Mouse (Mus musculus): ENCODE measurements around the gene Pcsk4. TPM values are rescaled to one million over a fixed set of nuclear protein-coding genes. Genes with fewer than 3 reads are reported as not detected.

Pcsk4 gene
- 1 to 10 TPM; 2.2 to 2.9 TPM for total RNA-seq (2021)

- intact Hi-C loops (cut with DNase I), result no loop called here
- DNase-seq, result peak; percentile 85 to 86
Measured at GRCm38 (mm10) chr10:80329273-80330081, at the start of gene Pcsk4, which contains the start of gene Reep6. Gene Pcsk4 (minus strand): TSS chr10:80329498. Gene Reep6 (plus strand): TSS chr10:80329953.

GRCm38 (mm10) chr10:80377716-80378115, 48.4 kb upstream of the Pcsk4 start:
- no peak for DNase-seq
- intact Hi-C loops (cut with DNase I), result loop anchor here (5.0 to 10.0 kb wide), 3 partner anchors 130 to 203 kb away; partner anchors contain the start of genes 1600002K03Rik and Efna2

GRCm38 (mm10) chr10:80376160-80376559, 46.9 kb upstream of the Pcsk4 start:
- peak; percentile 87 to 91 for DNase-seq
- intact Hi-C loops (cut with DNase I), result loop anchor here (5.0 to 10.0 kb wide), 3 partner anchors 131 to 201 kb away; partner anchors contain the start of genes 1600002K03Rik and Efna2

- peak; percentile 68 to 77 for DNase-seq
- intact Hi-C loops (cut with DNase I), result loop anchor here (1.0 to 10.0 kb wide), 4 partner anchors 23 to 199 kb away; partner anchors contain the start of genes 1600002K03Rik, Apc2 and Efna2
Measured at GRCm38 (mm10) chr10:80374063-80374462, 44.8 kb upstream of the Pcsk4 start.

- intact Hi-C loops (cut with DNase I), result loop anchor here (10.0 kb wide), 1 partner anchor 198 kb away; the partner anchor contains the start of genes 1600002K03Rik and Efna2
- no peak for DNase-seq
Measured at GRCm38 (mm10) chr10:80372706-80373105, 43.4 kb upstream of the Pcsk4 start.

GRCm38 (mm10) chr10:80371983-80372382, 42.7 kb upstream of the Pcsk4 start:
- no peak for DNase-seq
- intact Hi-C loops (cut with DNase I), result loop anchor here (10.0 kb wide), 1 partner anchor 197 kb away; the partner anchor contains the start of genes 1600002K03Rik and Efna2

- intact Hi-C loops (cut with DNase I), result loop anchor here (10.0 kb wide), 1 partner anchor 197 kb away; the partner anchor contains the start of genes 1600002K03Rik and Efna2
- DNase-seq, result no peak
Measured at GRCm38 (mm10) chr10:80371411-80371966, 42.2 kb upstream of the Pcsk4 start.

GRCm38 (mm10) chr10:80369995-80370747, 40.9 kb upstream of the Pcsk4 start:
- DNase-seq, result no peak
- intact Hi-C loops (cut with DNase I), result loop anchor here (5.0 to 10.0 kb wide), 2 partner anchors 167 to 195 kb away; partner anchors contain the start of genes 1600002K03Rik, Atp8b3 and Efna2

- intact Hi-C loops (cut with DNase I), result loop anchor here (5.0 kb wide), 1 partner anchor 169 kb away; the partner anchor contains the start of gene Atp8b3
- DNase-seq, result no peak
Measured at GRCm38 (mm10) chr10:80368392-80368791, 39.1 kb upstream of the Pcsk4 start.

GRCm38 (mm10) chr10:80367954-80368353, 38.7 kb upstream of the Pcsk4 start:
- DNase-seq, result no peak
- intact Hi-C loops (cut with DNase I), result loop anchor here (5.0 kb wide), 1 partner anchor 169 kb away; the partner anchor contains the start of gene Atp8b3

GRCm38 (mm10) chr10:80365736-80366135, 36.4 kb upstream of the Pcsk4 start:
- no peak for DNase-seq
- intact Hi-C loops (cut with DNase I), result loop anchor here (5.0 kb wide), 1 partner anchor 172 kb away; the partner anchor contains the start of gene Atp8b3

- intact Hi-C loops (cut with DNase I), result no loop called here
- no peak for DNase-seq
Measured at GRCm38 (mm10) chr10:80363734-80364133, 34.4 kb upstream of the Pcsk4 start.

GRCm38 (mm10) chr10:80357994-80358639, 28.8 kb upstream of the Pcsk4 start:
- peak in 1 of 2 experiments; percentile 24 for DNase-seq
- intact Hi-C loops (cut with DNase I), result no loop called here

- no peak for DNase-seq
- intact Hi-C loops (cut with DNase I), result no loop called here
Measured at GRCm38 (mm10) chr10:80357336-80357735, 28.0 kb upstream of the Pcsk4 start.

GRCm38 (mm10) chr10:80356737-80357136, 27.4 kb upstream of the Pcsk4 start:
- no peak for DNase-seq
- intact Hi-C loops (cut with DNase I), result no loop called here

- intact Hi-C loops (cut with DNase I), result no loop called here
- DNase-seq, result no peak
Measured at GRCm38 (mm10) chr10:80356001-80356682, 26.8 kb upstream of the Pcsk4 start, which contains the start of gene Plk5. Gene Plk5 (plus strand): TSS chr10:80356459.

GRCm38 (mm10) chr10:80355431-80355830, 26.1 kb upstream of the Pcsk4 start:
- intact Hi-C loops (cut with DNase I), result no loop called here
- DNase-seq, result no peak

- intact Hi-C loops (cut with DNase I), result no loop called here
- no peak for DNase-seq
Measured at GRCm38 (mm10) chr10:80352727-80353126, 23.4 kb upstream of the Pcsk4 start.

- intact Hi-C loops (cut with DNase I), result loop anchor here (2.0 kb wide), 1 partner anchor 23 kb away; no protein-coding TSS in a partner anchor
- no peak for DNase-seq
Measured at GRCm38 (mm10) chr10:80351896-80352295, 22.6 kb upstream of the Pcsk4 start.
